ENCODE assay signal across 19 mouse cellular contexts in genomic region chr10:92605646-92606045, GRCm38 (mm10).
"Had no signal": no experiment of that assay in that cellular context is flagged by ENCODE, and none has a peak within 500 bp of the region (broad histone marks: within the 10 kb centered on the region; RNA-seq: fewer than 3 reads in every experiment).

No protein-coding gene starts in this region.

- ATAC-seq: intestine, postnatal 0 days; midbrain, embryonic 13.5 days had no signal

- H3K27me3 ChIP-seq: limb, embryonic 15.5 days; liver, embryonic 15.5 days; lung, embryonic 15.5 days; midbrain, embryonic 13.5 days; neural tube, embryonic 12.5 days; neural tube, embryonic 15.5 days had no signal

- H3K4me1 ChIP-seq: limb, embryonic 15.5 days; liver, embryonic 15.5 days; lung, embryonic 15.5 days; midbrain, embryonic 13.5 days; neural tube, embryonic 12.5 days had no signal

- H3K27ac ChIP-seq: kidney, postnatal 0 days; layer of hippocampus, adult 2 months; limb, embryonic 12.5 days; limb, embryonic 15.5 days; liver, embryonic 15.5 days; lung, embryonic 15.5 days; midbrain, embryonic 13.5 days; neural tube, embryonic 12.5 days; neural tube, embryonic 15.5 days had no signal

- H3K4me2 ChIP-seq: limb, embryonic 12.5 days; limb, embryonic 15.5 days; liver, embryonic 11.5 days; liver, embryonic 15.5 days; lung, embryonic 15.5 days; midbrain, embryonic 13.5 days; neural tube, embryonic 12.5 days; neural tube, embryonic 15.5 days had no signal

- H3K4me3 ChIP-seq: layer of hippocampus, adult 2 months; limb, embryonic 12.5 days; limb, embryonic 15.5 days; liver, embryonic 15.5 days; lung, embryonic 15.5 days; midbrain, embryonic 13.5 days; neural tube, embryonic 12.5 days; neural tube, embryonic 15.5 days had no signal

- H3K36me3 ChIP-seq: limb, embryonic 12.5 days; limb, embryonic 15.5 days; liver, embryonic 15.5 days; lung, embryonic 15.5 days; midbrain, embryonic 13.5 days; neural tube, embryonic 12.5 days; neural tube, embryonic 15.5 days had no signal

- H3K9me3 ChIP-seq: limb, embryonic 12.5 days; limb, embryonic 15.5 days; liver, embryonic 15.5 days; lung, embryonic 15.5 days; midbrain, embryonic 13.5 days; neural tube, embryonic 12.5 days; neural tube, embryonic 15.5 days had no signal

- DNase-seq: kidney, adult 2 months; kidney, postnatal 25 days; layer of hippocampus, adult 9-11 months; lung, adult 18-20 months; lung, postnatal 10 days; lung, postnatal 4 days; thymus, adult 18-20 months; thymus, postnatal 36 days had no signal

- H3K9ac ChIP-seq: limb, embryonic 12.5 days; limb, embryonic 15.5 days; liver, embryonic 15.5 days; lung, embryonic 15.5 days; midbrain, embryonic 13.5 days; neural tube, embryonic 12.5 days; neural tube, embryonic 15.5 days had no signal
